Mouse (Mus musculus): ENCODE results near the gene Glcci1. TPM values are rescaled to one million over a fixed set of nuclear protein-coding genes. Genes with fewer than 3 reads are reported as not detected.

The Glcci1 gene
- total and polyA plus RNA-seq, 3 experiments: 1.8 to 31.1 (median 7.9) TPM

DNA sequence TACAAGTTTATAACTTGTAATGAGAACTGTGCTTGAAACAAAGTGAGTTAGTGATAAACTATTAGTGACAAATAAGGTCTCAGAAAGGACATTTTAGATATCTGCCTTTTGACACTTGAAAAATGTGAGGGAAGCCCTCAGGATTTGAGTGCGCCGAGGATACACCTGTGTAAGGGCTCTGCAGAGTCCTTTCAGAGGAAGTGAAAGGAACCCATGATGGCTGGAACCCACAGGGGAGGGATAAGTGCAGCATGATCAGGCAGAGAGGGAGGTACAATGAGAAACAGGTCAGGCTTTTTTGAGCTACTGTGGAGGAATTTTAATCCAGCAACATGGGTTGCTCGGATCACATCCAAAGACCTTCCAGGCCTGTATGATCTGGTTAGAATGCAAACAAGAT lies 10.4 kb upstream of the Glcci1 start:
- Histone ChIP-seq H3K4me1 (ENCODE audit: control insufficient read depth in 1 of 2, insufficient read depth in 2 of 2, low read length in 2 of 2) (peaks cover 0 to 2% of the 10 kb centered on the region in 2 experiments; a peak in 1 of 4 replicates), H3K9me3 (replicated peaks; ENCODE audit: insufficient read depth, low read length) (no peaks in the 10 kb centered on the region), H3K4me3 (ENCODE audit: control insufficient read depth in 1 of 2, insufficient read depth in 1 of 2, low read depth in 2 of 2, low read length in 2 of 2) (no peak overlapping the region), H3K9ac (ENCODE audit: control insufficient read depth, low read depth, low read length, poor library complexity, severe bottlenecking) (no peak overlapping the region), H3K27me3 (ENCODE audit: control insufficient read depth in 1 of 2, insufficient read depth in 2 of 2, low read length in 2 of 2) (no peaks in the 10 kb centered on the region), H3K27ac (ENCODE audit: control insufficient read depth, low read depth, low read length) (no peak overlapping the region), H3K36me3 (ENCODE audit: control insufficient read depth in 1 of 2, insufficient read depth in 2 of 2, low read length in 2 of 2) (no peaks in the 10 kb centered on the region), H3K79me2 (ENCODE audit: control insufficient read depth, insufficient read depth, low read length, poor library complexity) (no peaks in the 10 kb centered on the region)
- TF ChIP-seq GABPA (IDR thresholded peaks at IDR 0.05; ENCODE audit: low read depth, low read length): no peak
- no peak for TF ChIP-seq ZKSCAN1 (IDR thresholded peaks at IDR 0.05; ENCODE audit: low read depth, low read length)
- no peak for TF ChIP-seq SMC3 (IDR thresholded peaks at IDR 0.05; ENCODE audit: low read depth, low read length)
- no peak for TF ChIP-seq GATA1 (IDR thresholded peaks at IDR 0.05; ENCODE audit: low read depth, low read length)
- no peak for TF ChIP-seq TCF12 (IDR thresholded peaks at IDR 0.05; ENCODE audit: low read depth, low read length)
- no peak for TF ChIP-seq BHLHE40 (IDR thresholded peaks at IDR 0.05; ENCODE audit: borderline replicate concordance, low read depth, low read length)
- no peak for TF ChIP-seq ETS1 (IDR thresholded peaks at IDR 0.05; ENCODE audit: low read depth, low read length)
- TF ChIP-seq ZC3H11A (IDR thresholded peaks at IDR 0.05; ENCODE audit: low read depth, low read length): no peak
- no peak for TF ChIP-seq POLR2AphosphoS5 (IDR thresholded peaks at IDR 0.05; ENCODE audit: borderline replicate concordance, low read depth, low read length)
- no peak for TF ChIP-seq TAL1 (IDR thresholded peaks at IDR 0.05; ENCODE audit: low read length)
- TF ChIP-seq UBTF (IDR thresholded peaks at IDR 0.05; ENCODE audit: borderline replicate concordance, insufficient read depth, low read depth, low read length): no peak
- no peak for TF ChIP-seq MYC (IDR thresholded peaks at IDR 0.05; ENCODE audit: low read depth, low read length)
- no peak for TF ChIP-seq MEF2A (IDR thresholded peaks at IDR 0.05; ENCODE audit: extremely low read depth, insufficient replicate concordance, low read depth, low read length, poor library complexity, severe bottlenecking)
- no peak for TF ChIP-seq HCFC1 (IDR thresholded peaks at IDR 0.05; ENCODE audit: low read depth, low read length)
- no peak for TF ChIP-seq EP300 (IDR thresholded peaks at IDR 0.05; ENCODE audit: low read depth in 1 of 2, low read length in 2 of 2)
- TF ChIP-seq ELF1 (IDR thresholded peaks at IDR 0.05; ENCODE audit: low read depth, low read length): no peak
- no peak for DNase-seq (ENCODE audit: low read depth, low spot score)

- H3K4me3 ChIP-seq (ENCODE audit: control insufficient read depth in 1 of 2, insufficient read depth in 1 of 2, low read depth in 2 of 2, low read length in 2 of 2): no peak overlapping the region
- no peaks in the 10 kb centered on the region for H3K79me2 ChIP-seq (ENCODE audit: control insufficient read depth, insufficient read depth, low read length, poor library complexity)
- no peak for DNase-seq (ENCODE audit: low read depth, low spot score)
- H3K27me3 ChIP-seq (ENCODE audit: control insufficient read depth in 1 of 2, insufficient read depth in 2 of 2, low read length in 2 of 2): no peaks in the 10 kb centered on the region
- TF ChIP-seq TBP (IDR thresholded peaks at IDR 0.05; ENCODE audit: low read depth, low read length): no peak
- TF ChIP-seq ZMIZ1 (IDR thresholded peaks at IDR 0.05; ENCODE audit: low read depth, low read length): no peak
- TF ChIP-seq RAD21 (IDR thresholded peaks at IDR 0.05; ENCODE audit: low read depth, low read length): no peak
- TF ChIP-seq MAFK (IDR thresholded peaks at IDR 0.05; ENCODE audit: borderline replicate concordance, low read depth, low read length): no peak
- TF ChIP-seq ZC3H11A (IDR thresholded peaks at IDR 0.05; ENCODE audit: low read depth, low read length): no peak
- TF ChIP-seq ETS1 (IDR thresholded peaks at IDR 0.05; ENCODE audit: low read depth, low read length): no peak
- TF ChIP-seq CHD2 (IDR thresholded peaks at IDR 0.05; ENCODE audit: low read length): no peak
- TF ChIP-seq NELFE (IDR thresholded peaks at IDR 0.05; ENCODE audit: low read depth, low read length): no peak
- no peak for TF ChIP-seq SMC3 (IDR thresholded peaks at IDR 0.05; ENCODE audit: low read depth, low read length)
- TF ChIP-seq BHLHE40 (IDR thresholded peaks at IDR 0.05; ENCODE audit: borderline replicate concordance, low read depth, low read length): no peak
- TF ChIP-seq MAZ (IDR thresholded peaks at IDR 0.05; ENCODE audit: low read depth, low read length): no peak
- TF ChIP-seq EP300 (IDR thresholded peaks at IDR 0.05; ENCODE audit: low read depth in 1 of 2, low read length in 2 of 2): no peak
- TF ChIP-seq POLR2A (IDR thresholded peaks at IDR 0.05; ENCODE audit: control insufficient read depth in 1 of 2, insufficient read depth in 1 of 2, low read depth in 1 of 2, low read length in 2 of 2, poor library complexity in 1 of 2): no peak
- TF ChIP-seq POLR2AphosphoS5 (IDR thresholded peaks at IDR 0.05; ENCODE audit: borderline replicate concordance, low read depth, low read length): no peak
- TF ChIP-seq HCFC1 (IDR thresholded peaks at IDR 0.05; ENCODE audit: low read depth, low read length): no peak
- no peak for TF ChIP-seq MEF2A (IDR thresholded peaks at IDR 0.05; ENCODE audit: extremely low read depth, insufficient replicate concordance, low read depth, low read length, poor library complexity, severe bottlenecking)
- TF ChIP-seq POLR2AphosphoS2 (IDR thresholded peaks at IDR 0.05; ENCODE audit: low read length): no peak
- no peak for TF ChIP-seq SIN3A (IDR thresholded peaks at IDR 0.05; ENCODE audit: low read length)
- H3K27ac ChIP-seq (ENCODE audit: control insufficient read depth, low read depth, low read length): no peak overlapping the region
- peaks cover 0 to 3% of the 10 kb centered on the region in 2 experiments; a peak in 2 of 4 replicates for H3K36me3 ChIP-seq (ENCODE audit: control insufficient read depth in 1 of 2, insufficient read depth in 2 of 2, low read length in 2 of 2)
- no peaks in the 10 kb centered on the region for H3K9me3 ChIP-seq (replicated peaks; ENCODE audit: insufficient read depth, low read length)
- no peak overlapping the region for H3K9ac ChIP-seq (ENCODE audit: control insufficient read depth, low read depth, low read length, poor library complexity, severe bottlenecking)
- H3K4me1 ChIP-seq (ENCODE audit: control insufficient read depth in 1 of 2, insufficient read depth in 2 of 2, low read length in 2 of 2): peaks cover 2 to 12% of the 10 kb centered on the region in 2 experiments
These were observed 5.4 kb upstream of the Glcci1 start for GRCm38 (mm10) chr6:8503953-8504352.

All from MEL (cell line).